Mouse (Mus musculus) brain, embryonic 14.5 days (tissue): ENCODE measurements around the gene Trarg1. TPM values are rescaled to one million over a fixed set of nuclear protein-coding genes. Genes with fewer than 3 reads are reported as not detected.

ENCODE experiments used
- DNase-seq: peaks from one replicate; pipeline ENCODE4 v3.0.0-alpha.2; 2011; ENCODE audit warnings: low read depth
- CTCF ChIP-seq: fragments of 200-500 bp; IDR thresholded peaks from 2 replicates; pipeline ENCODE4 v1.5.1; 2012; ENCODE audit warnings: inconsistent platforms, mild to moderate bottlenecking, moderate library complexity, borderline replicate concordance; ENCODE audit not compliant: insufficient read depth, insufficient read length; ENCODE audit errors: extremely low read depth
- POLR2A ChIP-seq: fragments of 200-500 bp; IDR thresholded peaks from 2 replicates; pipeline ENCODE4 v1.6.1; 2012; ENCODE audit warnings: mild to moderate bottlenecking, inconsistent platforms, borderline replicate concordance; ENCODE audit not compliant: poor library complexity, insufficient read depth, insufficient read length, severe bottlenecking; ENCODE audit errors: extremely low read depth
- polyA plus RNA-seq: library from polyadenylated mRNA; depleted of rRNA; stranded (reverse); fragments of >200 nt; gene quantifications from 2 replicates; pipeline ENCODE4 v1.2.3, GENCODE M21; 2012

The Trarg1 gene
- polyA plus RNA-seq, 1 experiment: 0.14 TPM

GRCm38 (mm10) chr11:76685604-76686003, 6.0 kb downstream of the Trarg1 start:
- no peak for TF ChIP-seq CTCF
- no peak for TF ChIP-seq POLR2A
- no peak for DNase-seq

GRCm38 (mm10) chr11:76692096-76692495, 12.5 kb downstream of the Trarg1 start:
- DNase-seq: no peak
- TF ChIP-seq CTCF: no peak
- TF ChIP-seq POLR2A: no peak

- TF ChIP-seq CTCF: no peak
- TF ChIP-seq POLR2A: no peak
- DNase-seq: peak; percentile 33
Observed at GRCm38 (mm10) chr11:76695810-76696209, 16.2 kb downstream of the Trarg1 start.

- TF ChIP-seq POLR2A (no peak), CTCF (no peak)
- DNase-seq: no peak
Observed at GRCm38 (mm10) chr11:76699626-76700025, 20.0 kb downstream of the Trarg1 start.

GRCm38 (mm10) chr11:76707656-76708055, 28.0 kb downstream of the Trarg1 start:
- TF ChIP-seq POLR2A (no peak), CTCF (no peak)
- no peak for DNase-seq

- no peak for DNase-seq
- TF ChIP-seq POLR2A (no peak), CTCF (no peak)
Observed at GRCm38 (mm10) chr11:76708066-76708465, 28.5 kb downstream of the Trarg1 start.

- TF ChIP-seq CTCF: no peak
- TF ChIP-seq POLR2A: no peak
- no peak for DNase-seq
Observed at GRCm38 (mm10) chr11:76708881-76709280, 29.3 kb downstream of the Trarg1 start.

- peak; percentile 52 for DNase-seq
- no peak for TF ChIP-seq POLR2A
- TF ChIP-seq CTCF: no peak
Observed at GRCm38 (mm10) chr11:76709625-76710452, 30.2 kb downstream of the Trarg1 start.

- TF ChIP-seq POLR2A (no peak), CTCF (no peak)
- DNase-seq: no peak
Observed at GRCm38 (mm10) chr11:76717000-76717399, 37.4 kb downstream of the Trarg1 start.

GRCm38 (mm10) chr11:76723911-76724310, 44.3 kb downstream of the Trarg1 start:
- TF ChIP-seq POLR2A (no peak), CTCF (no peak)
- no peak for DNase-seq

- DNase-seq: peak; percentile 5
- TF ChIP-seq POLR2A: no peak
- TF ChIP-seq CTCF: no peak
Observed at GRCm38 (mm10) chr11:76728093-76728492, 48.5 kb downstream of the Trarg1 start.

- TF ChIP-seq POLR2A: no peak
- no peak for TF ChIP-seq CTCF
- no peak for DNase-seq
Observed at GRCm38 (mm10) chr11:76730650-76731049, 51.0 kb downstream of the Trarg1 start.
